Mouse (Mus musculus) monocyte, adult 2 months (primary cell): Measurements from ENCODE around the gene Spem2.
A peak's percentile ranks its signal among the peaks of the same experiment; 100 is the strongest.

Experiments used
- DNase-seq, 2 experiments: peaks; one replicate each; pipeline ENCODE4 v3.0.0; 2022; ENCODE audit warnings: low spot score in 2 of 2, low read depth in 1 of 2

Spem2 gene

GRCm38 (mm10) chr11:69835966-69836335 lies 17.7 kb upstream of the Spem2 start:
- DNase-seq: no peak

- DNase-seq: no peak
Observed at GRCm38 (mm10) chr11:69835326-69835965, 17.2 kb upstream of the Spem2 start.

- no peak for DNase-seq
Observed at GRCm38 (mm10) chr11:69834001-69834549, 15.8 kb upstream of the Spem2 start.

DNA sequence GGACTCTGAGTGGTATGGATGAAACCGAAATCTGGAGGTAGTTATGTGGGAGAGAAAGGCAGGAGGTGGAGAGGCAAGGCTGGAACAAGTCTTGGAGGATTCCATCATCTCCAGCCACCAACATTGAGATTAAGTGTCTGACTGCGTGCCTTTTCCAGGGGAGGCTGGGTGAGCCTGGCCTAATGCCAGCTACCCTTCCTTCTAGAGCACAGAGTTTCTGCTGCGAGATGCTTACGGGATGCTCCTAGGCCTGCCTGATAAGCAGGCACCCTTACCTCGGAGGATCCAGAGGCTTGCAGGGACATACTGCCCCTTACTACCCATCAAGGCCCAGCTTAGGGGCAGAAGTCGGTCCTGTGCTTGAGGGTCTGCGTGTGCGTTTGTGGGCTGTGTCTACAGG lies 15.3 kb upstream of the Spem2 start:
- DNase-seq: no peak

DNA sequence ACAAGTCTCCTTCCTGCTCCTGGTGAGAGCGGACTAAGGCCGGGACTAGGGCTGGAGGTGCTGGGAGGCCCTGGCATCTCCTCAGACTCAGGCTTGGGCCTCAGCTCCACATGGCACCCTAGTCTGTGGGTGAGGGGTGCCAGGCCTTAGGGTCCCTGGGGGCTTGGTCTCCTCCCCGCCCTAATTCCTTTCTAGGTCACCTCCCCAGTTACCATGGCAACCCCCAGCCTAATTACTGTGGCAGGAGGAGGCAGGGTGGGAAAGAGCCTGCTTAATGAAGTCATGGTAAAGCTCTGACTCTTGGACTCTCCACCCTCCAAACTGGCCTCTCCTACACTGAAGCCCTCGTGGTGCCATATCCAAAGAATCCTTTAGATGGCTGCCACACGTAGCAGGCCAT lies 10.6 kb upstream of the Spem2 start:
- no peak for DNase-seq

GRCm38 (mm10) chr11:69823456-69823855 lies 5.2 kb upstream of the Spem2 start:
- DNase-seq: no peak

- DNase-seq: no peak
Observed at GRCm38 (mm10) chr11:69822080-69822479, 3.8 kb upstream of the Spem2 start, which contains the start of gene Spem1. Gene Spem1 (minus strand): TSS chr11:69822180.

GRCm38 (mm10) chr11:69818871-69819270 lies 606 bp upstream of the Spem2 start:
- DNase-seq: no peak

GRCm38 (mm10) chr11:69816520-69816919 lies 1.7 kb downstream of the Spem2 start:
- no peak for DNase-seq

DNA sequence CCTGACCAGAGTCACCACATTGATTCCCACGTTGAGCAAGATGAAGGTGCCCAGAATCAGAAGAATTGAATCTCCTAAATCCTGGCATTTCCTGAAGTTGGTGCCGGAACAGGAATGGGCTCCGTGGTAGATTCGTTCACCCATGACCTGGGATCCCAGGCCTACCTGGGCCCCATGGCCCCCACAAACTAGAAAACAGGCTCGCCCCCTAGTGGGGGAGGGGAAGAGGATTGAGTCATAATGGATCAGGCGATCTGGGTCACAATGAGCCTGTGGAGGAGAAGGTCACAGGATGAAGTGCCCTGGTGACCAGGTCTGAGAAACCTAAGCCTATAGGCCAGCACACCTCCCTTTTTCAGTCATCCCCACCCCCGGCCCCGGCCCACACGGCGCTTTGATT lies 3.1 kb downstream of the Spem2 start, which contains the start of gene Gm39566:
Gene Gm39566, minus strand, starts transcription at position 144 of the 400 bp plus-strand sequence.
- DNase-seq: no peak

DNA sequence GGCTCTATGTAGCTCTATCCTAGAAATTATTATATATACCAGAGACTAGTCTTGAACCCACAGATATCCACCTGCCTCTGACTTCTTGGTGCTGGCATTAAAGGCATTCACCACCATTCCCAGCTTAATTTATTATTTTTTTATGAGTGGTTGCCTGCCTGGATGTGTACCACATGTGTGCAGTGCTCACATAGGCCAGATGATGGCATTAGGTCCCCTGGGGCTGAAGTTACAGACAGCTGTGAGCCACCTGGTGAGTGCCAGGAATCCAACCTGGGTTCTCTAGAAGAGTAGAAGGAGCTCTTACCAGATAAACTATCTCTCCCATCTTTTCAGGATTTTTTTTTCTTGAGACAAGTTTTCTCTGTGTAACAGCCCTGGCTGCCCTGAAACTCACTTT lies 8.0 kb downstream of the Spem2 start:
- DNase-seq: no peak

- DNase-seq: no peak
Observed at GRCm38 (mm10) chr11:69807641-69808040, 10.6 kb downstream of the Spem2 start.

GRCm38 (mm10) chr11:69806378-69806777 lies 11.9 kb downstream of the Spem2 start:
- no peak for DNase-seq

GRCm38 (mm10) chr11:69804972-69805909 lies 13.0 kb downstream of the Spem2 start, which contains the start of gene Tmem102:
Gene Tmem102 (minus strand): TSS chr11:69805624.
- no peak for DNase-seq

DNA sequence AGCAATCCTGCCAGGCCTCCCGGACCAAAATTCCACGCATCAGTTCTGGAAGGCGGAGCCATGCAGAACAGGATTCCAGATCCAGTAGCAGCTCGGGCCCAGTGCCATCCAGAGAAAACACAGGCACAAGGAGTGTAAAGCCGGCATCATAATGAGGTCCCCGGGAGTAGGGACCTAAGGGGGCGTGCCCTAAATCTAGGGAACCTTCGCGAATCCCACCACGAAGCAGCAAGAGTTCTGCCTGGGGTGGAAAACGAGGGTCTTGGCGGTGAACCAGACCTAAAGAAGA lies 13.7 kb downstream of the Spem2 start:
- no peak for DNase-seq

- peak in 1 of 2 experiments; percentile 55 for DNase-seq
Observed at GRCm38 (mm10) chr11:69803786-69804651, 14.2 kb downstream of the Spem2 start.

DNA sequence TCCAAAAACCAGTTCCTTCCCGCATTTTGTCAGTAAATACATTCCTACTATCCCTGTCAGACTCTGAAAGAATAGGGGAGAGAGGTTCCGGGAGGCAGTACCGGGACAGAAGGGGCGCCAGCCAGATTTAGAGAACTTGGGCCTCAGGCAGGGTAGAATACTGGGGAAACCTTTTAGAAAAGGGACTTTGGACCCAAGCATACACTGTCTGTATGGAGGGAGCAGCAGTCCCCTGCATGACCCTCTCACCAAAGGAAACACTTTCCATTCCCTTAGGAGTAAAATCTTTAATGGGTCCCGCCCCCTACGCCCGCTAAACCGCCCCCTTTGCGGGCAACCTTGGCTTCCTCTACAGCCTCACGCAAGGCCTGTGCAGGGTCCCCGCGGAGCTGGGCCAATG lies 14.9 kb downstream of the Spem2 start:
- no peak for DNase-seq

DNA sequence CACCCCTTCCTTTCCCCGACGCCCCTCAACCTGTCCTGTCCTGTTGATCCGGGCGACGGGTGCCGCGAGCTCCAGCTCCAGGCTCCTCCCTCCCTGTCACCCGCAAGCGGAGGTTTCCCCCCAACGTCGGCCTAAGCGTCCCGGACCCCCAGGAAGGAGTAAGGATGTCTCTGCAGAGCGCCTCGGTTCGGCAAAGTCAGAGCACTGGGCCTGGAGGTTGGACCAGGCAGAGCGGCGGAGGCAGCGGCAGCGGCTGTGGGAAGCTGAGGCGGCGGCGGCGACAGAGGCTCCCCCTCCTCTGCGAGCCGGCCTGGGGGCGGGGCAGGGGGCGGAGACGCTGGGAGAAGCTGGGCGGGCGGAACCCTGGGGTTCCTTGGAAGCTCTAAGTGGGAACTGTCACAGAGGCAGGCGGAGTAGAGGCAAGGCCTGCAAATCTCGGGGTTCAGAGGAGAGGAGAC lies 15.6 kb downstream of the Spem2 start:
- DNase-seq: no peak

DNA sequence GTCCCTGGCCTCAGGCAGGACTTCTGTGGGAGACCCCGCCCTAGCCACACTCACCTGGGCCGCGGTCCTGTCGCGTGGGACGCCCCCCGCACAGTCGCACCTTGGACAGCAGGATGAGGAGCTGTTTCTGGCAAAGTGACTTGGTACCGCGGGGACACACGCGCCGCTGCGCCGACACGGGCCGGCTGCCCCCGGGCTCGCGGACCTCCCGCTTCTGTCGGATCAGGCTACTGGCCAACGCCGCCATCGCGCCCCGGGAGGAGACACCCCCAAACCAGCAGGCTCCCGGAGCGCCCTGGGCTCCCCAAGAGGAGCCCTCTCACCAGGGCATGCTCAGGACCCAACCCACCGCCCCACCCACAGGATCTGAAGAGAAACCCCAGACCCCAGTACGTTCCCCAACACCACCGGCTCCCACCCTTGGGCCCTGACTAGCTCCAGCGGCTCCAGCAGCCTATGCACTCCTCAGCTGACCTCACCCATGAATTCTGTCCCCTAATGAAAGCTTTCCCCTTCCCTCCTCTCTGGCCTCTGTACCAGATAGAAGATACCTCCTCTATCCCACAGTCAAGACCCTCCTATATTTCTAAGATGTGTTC lies 16.8 kb downstream of the Spem2 start, which contains the start of gene Fgf11:
Gene Fgf11, minus strand, starts transcription at position 479 of the 599 bp plus-strand sequence.
- no peak for DNase-seq

- no peak for DNase-seq
Observed at GRCm38 (mm10) chr11:69800392-69801197, 17.7 kb downstream of the Spem2 start.
